Comparison of ENCODE assay signal across 8 mouse cellular contexts in the genomic region with DNA sequence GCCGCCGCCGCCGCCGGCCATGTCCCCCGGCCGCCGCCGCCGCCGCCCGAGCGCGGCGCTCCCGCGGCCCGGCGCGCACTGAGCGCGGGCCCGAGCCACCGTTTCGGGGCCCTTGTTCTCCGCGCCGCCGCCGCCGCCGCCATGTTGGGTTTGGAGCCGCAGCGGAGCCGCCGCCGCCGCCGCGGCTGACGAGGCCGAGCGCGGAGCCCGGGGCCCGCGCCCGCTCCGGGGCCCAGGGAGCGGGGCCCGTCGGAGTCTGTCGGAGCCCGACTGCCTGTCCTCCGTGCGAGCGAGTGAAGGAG. TPM values are rescaled to one million over a fixed set of nuclear protein-coding genes. Genes with fewer than 3 reads are reported as not detected.
DNase-seq lines count a peak whose midpoint lies in the region; ATAC-seq and TF ChIP-seq lines count a peak whose summit lies in the region.

No protein-coding gene starts in this region.

- H3K4me3 ChIP-seq in lung, adult 2 months (replicated peaks; ENCODE audit: extremely low read depth, low read depth, low read length) = peak overlapping the region; percentile 96
- H3K4me3 ChIP-seq in embryonic facial prominence, embryonic 14.5 days (ENCODE audit: low read depth, low read length) = peak overlapping the region; percentile 100
- H3K4me3 ChIP-seq in intestine, embryonic 15.5 days (replicated peaks) = peak overlapping the region; percentile 99
- H3K4me3 ChIP-seq in neural tube, embryonic 13.5 days = peak overlapping the region; percentile 82

- peaks cover 25% of the 10 kb centered on the region for H3K4me1 ChIP-seq in lung, adult 2 months (ENCODE audit: control insufficient read depth, insufficient read depth, low read length)
- H3K4me1 ChIP-seq in embryonic facial prominence, embryonic 14.5 days (ENCODE audit: control insufficient read depth, insufficient read depth, low read length) = peaks cover 17% of the 10 kb centered on the region
- H3K4me1 ChIP-seq in intestine, embryonic 15.5 days (replicated peaks) = peaks cover 24% of the 10 kb centered on the region
- peaks cover 47% of the 10 kb centered on the region for H3K4me1 ChIP-seq in neural tube, embryonic 13.5 days (replicated peaks)

- TF ChIP-seq POLR2A in lung, adult 2 months (IDR thresholded peaks at IDR 0.05; ENCODE audit: borderline replicate concordance, extremely low read depth, low read depth, low read length) = no peak

- peak; percentile 32 for ATAC-seq in embryonic facial prominence, embryonic 14.5 days (ENCODE audit: low read depth)
- ATAC-seq in intestine, embryonic 15.5 days = peak; percentile 63
- peak; percentile 49 for ATAC-seq in neural tube, embryonic 13.5 days (ENCODE audit: low read depth)

- H3K36me3 ChIP-seq in embryonic facial prominence, embryonic 14.5 days (ENCODE audit: control insufficient read depth, insufficient read depth, low read length) = no peaks in the 10 kb centered on the region
- no peaks in the 10 kb centered on the region for H3K36me3 ChIP-seq in intestine, embryonic 15.5 days
- no peaks in the 10 kb centered on the region for H3K36me3 ChIP-seq in neural tube, embryonic 13.5 days

- WGBS in lung, adult 2 months = 4% methylated on average over 56 of the region's 57 CpGs
- no CpG with 5 or more reads among the region's 57 CpGs for WGBS in embryonic facial prominence, embryonic 14.5 days
- WGBS in intestine, embryonic 15.5 days = under 1% methylated on average over 49 of the region's 57 CpGs
- under 1% methylated on average over 37 of the region's 57 CpGs for WGBS in neural tube, embryonic 13.5 days

- H3K9me3 ChIP-seq in embryonic facial prominence, embryonic 14.5 days (ENCODE audit: control insufficient read depth, low read length) = no peaks in the 10 kb centered on the region
- no peaks in the 10 kb centered on the region for H3K9me3 ChIP-seq in intestine, embryonic 15.5 days
- H3K9me3 ChIP-seq in neural tube, embryonic 13.5 days = no peaks in the 10 kb centered on the region

- peak overlapping the region; percentile 77 for H3K4me2 ChIP-seq in embryonic facial prominence, embryonic 14.5 days (ENCODE audit: low read depth, low read length)
- peak overlapping the region; percentile 89 for H3K4me2 ChIP-seq in intestine, embryonic 15.5 days (replicated peaks)
- peak overlapping the region; percentile 96 for H3K4me2 ChIP-seq in neural tube, embryonic 13.5 days

- H3K27me3 ChIP-seq in embryonic facial prominence, embryonic 14.5 days (replicated peaks; ENCODE audit: control insufficient read depth, insufficient read depth, low read length) = no peaks in the 10 kb centered on the region
- no peaks in the 10 kb centered on the region for H3K27me3 ChIP-seq in intestine, embryonic 15.5 days (replicated peaks)
- H3K27me3 ChIP-seq in neural tube, embryonic 13.5 days = no peaks in the 10 kb centered on the region

- H3K27ac ChIP-seq in embryonic facial prominence, embryonic 14.5 days (replicated peaks; ENCODE audit: low read depth, low read length) = peak overlapping the region; percentile 92
- peak overlapping the region; percentile 84 for H3K27ac ChIP-seq in intestine, embryonic 15.5 days
- H3K27ac ChIP-seq in neural tube, embryonic 13.5 days (replicated peaks) = peak overlapping the region; percentile 95

- DNase-seq in lung, adult 2 months = no peak
- DNase-seq in lung, postnatal 36 days = no peak
- DNase-seq in embryonic facial prominence, embryonic 14.5 days (ENCODE audit: low spot score) = no peak
- DNase-seq in urinary bladder, adult 2 months (ENCODE audit: low spot score) = no peak
- no peak for DNase-seq in urinary bladder, postnatal 14 days (ENCODE audit: low spot score)
- DNase-seq in left cerebral cortex, adult 9 months (ENCODE audit: low spot score in 2 of 2) = no peak

- no peak for TF ChIP-seq CTCF in lung, adult 2 months (IDR thresholded peaks at IDR 0.05; ENCODE audit: insufficient read depth, low read length)

- peak overlapping the region; percentile 98 for H3K9ac ChIP-seq in embryonic facial prominence, embryonic 14.5 days (ENCODE audit: low read depth, low read length)
- peak overlapping the region; percentile 100 for H3K9ac ChIP-seq in intestine, embryonic 15.5 days
- peak overlapping the region; percentile 90 for H3K9ac ChIP-seq in neural tube, embryonic 13.5 days

RNA-seq across cellular contexts. Expression of a gene that starts 0.2 kb away (rescaled TPM):
- polyA plus RNA-seq in lung, adult 2 months (2012; rRNA removed) = 85.1 and 107 TPM in 2 replicates
- polyA plus RNA-seq in embryonic facial prominence, embryonic 14.5 days (2014; fragmentation: Nextera tagmentation; extraction: Ambion mirVana) = 25.6 and 25.7 TPM in 2 replicates
- polyA plus RNA-seq in intestine, embryonic 15.5 days (2015; fragmentation: Nextera tagmentation; extraction: Ambion mirVana) = 16.8 and 23.6 TPM in 2 replicates
- 15.7 and 21.3 TPM in 2 replicates for polyA plus RNA-seq in neural tube, embryonic 13.5 days (2015; fragmentation: Nextera tagmentation; extraction: Ambion mirVana)
- polyA plus RNA-seq in urinary bladder, adult 2 months (2012; rRNA removed) = 62.5 and 63.9 TPM in 2 replicates

RNA-seq across cellular contexts. Expression of a gene that starts 40.3 kb away (rescaled TPM):
- polyA plus RNA-seq in lung, adult 2 months (2012; rRNA removed) = 0.08 TPM in 1 of 2 replicates, not detected in the other
- polyA plus RNA-seq in embryonic facial prominence, embryonic 14.5 days (2014; fragmentation: Nextera tagmentation; extraction: Ambion mirVana) = 0.10 TPM in 2 replicates
- polyA plus RNA-seq in intestine, embryonic 15.5 days (2015; fragmentation: Nextera tagmentation; extraction: Ambion mirVana) = 18.0 and 18.6 TPM in 2 replicates
- 0.10 TPM in 1 of 2 replicates, not detected in the other for polyA plus RNA-seq in neural tube, embryonic 13.5 days (2015; fragmentation: Nextera tagmentation; extraction: Ambion mirVana)
- polyA plus RNA-seq in urinary bladder, adult 2 months (2012; rRNA removed) = 0.06 and 0.09 TPM in 2 replicates

Comparison
In these comparisons a context has a peak if more than half of its experiments do, and no peak if none do; other contexts are left out.
1. RNA of a gene that starts 40.3 kb away (polyA plus RNA-seq): 18.0 to 18.6 TPM in intestine, embryonic 15.5 days; 0.10 TPM in neural tube, embryonic 13.5 days, 0.10 TPM in embryonic facial prominence, embryonic 14.5 days, 0.06 to 0.09 TPM in urinary bladder, adult 2 months and 0.08 TPM in lung, adult 2 months; every median in the first group is over 10 times any median in the second.
2. Peak in every context shown above with its lines, with median percentiles within 50 percentile points of each other: H3K4me3 ChIP-seq, ATAC-seq, H3K27ac ChIP-seq, H3K4me2 ChIP-seq and H3K9ac ChIP-seq.